Mouse (Mus musculus): ENCODE measurements around the gene Hyal1.
A peak's percentile ranks its signal among the peaks of the same experiment; 100 is the strongest.

Hyal1 gene

GRCm38 (mm10) chr9:107576357-107577107 is at the start of gene Hyal1:
Hyal1 (plus strand) TSS chr9:107576927.
- DNase-seq: no peak

- DNase-seq: peak; percentile 80 to 86
Measured at GRCm38 (mm10) chr9:107533791-107534407, 42.8 kb upstream of the Hyal1 start, which contains the start of gene Tmem115. Tmem115 (plus strand) TSS chr9:107533945.

- DNase-seq: no peak
Measured at GRCm38 (mm10) chr9:107534408-107535202, 42.1 kb upstream of the Hyal1 start.

GRCm38 (mm10) chr9:107538231-107538630 is 38.5 kb upstream of the Hyal1 start:
- no peak for DNase-seq

GRCm38 (mm10) chr9:107538711-107539110 is 38.0 kb upstream of the Hyal1 start:
- no peak for DNase-seq

GRCm38 (mm10) chr9:107539940-107540339 is 36.8 kb upstream of the Hyal1 start:
- DNase-seq: no peak

- DNase-seq: no peak
Measured at GRCm38 (mm10) chr9:107540420-107540819, 36.3 kb upstream of the Hyal1 start.

- DNase-seq: no peak
Measured at GRCm38 (mm10) chr9:107541005-107541404, 35.7 kb upstream of the Hyal1 start.

GRCm38 (mm10) chr9:107541474-107542351 is 35.0 kb upstream of the Hyal1 start, which contains the start of the genes Cyb561d2 and Nprl2:
Cyb561d2 (minus strand) TSS chr9:107542193.
Nprl2 (plus strand) TSS chr9:107542226.
- DNase-seq: peak; percentile 94 to 96

- no peak for DNase-seq
Measured at GRCm38 (mm10) chr9:107542352-107542686, 34.4 kb upstream of the Hyal1 start.

- no peak for DNase-seq
Measured at GRCm38 (mm10) chr9:107542721-107543120, 34.0 kb upstream of the Hyal1 start.

- DNase-seq: no peak
Measured at GRCm38 (mm10) chr9:107543299-107543698, 33.4 kb upstream of the Hyal1 start.

GRCm38 (mm10) chr9:107544196-107544700 is 32.5 kb upstream of the Hyal1 start:
- no peak for DNase-seq

GRCm38 (mm10) chr9:107544729-107545128 is 32.0 kb upstream of the Hyal1 start:
- no peak for DNase-seq

- no peak for DNase-seq
Measured at GRCm38 (mm10) chr9:107545199-107545598, 31.5 kb upstream of the Hyal1 start.

GRCm38 (mm10) chr9:107545602-107546001 is 31.1 kb upstream of the Hyal1 start:
- DNase-seq: peak in 1 of 2 experiments; percentile 74

- DNase-seq: peak; percentile 72 to 73
Measured at GRCm38 (mm10) chr9:107547026-107547425, 29.7 kb upstream of the Hyal1 start, which contains the start of gene Zmynd10. Zmynd10 (plus strand) TSS chr9:107547298.

GRCm38 (mm10) chr9:107547957-107548356 is 28.8 kb upstream of the Hyal1 start:
- no peak for DNase-seq

GRCm38 (mm10) chr9:107548820-107549219 is 27.9 kb upstream of the Hyal1 start:
- DNase-seq: no peak

GRCm38 (mm10) chr9:107549297-107550074 is 27.2 kb upstream of the Hyal1 start:
- no peak for DNase-seq

- no peak for DNase-seq
Measured at GRCm38 (mm10) chr9:107550491-107551116, 26.1 kb upstream of the Hyal1 start.
